Mouse (Mus musculus): ENCODE measurements at regions not wholly inside any gene's neighbourhood (a gene's known extent, or its start where the extent isn't known, plus 50 kb on each side); places are given as distances from the start of the nearest gene placed in this dataset.

DNA sequence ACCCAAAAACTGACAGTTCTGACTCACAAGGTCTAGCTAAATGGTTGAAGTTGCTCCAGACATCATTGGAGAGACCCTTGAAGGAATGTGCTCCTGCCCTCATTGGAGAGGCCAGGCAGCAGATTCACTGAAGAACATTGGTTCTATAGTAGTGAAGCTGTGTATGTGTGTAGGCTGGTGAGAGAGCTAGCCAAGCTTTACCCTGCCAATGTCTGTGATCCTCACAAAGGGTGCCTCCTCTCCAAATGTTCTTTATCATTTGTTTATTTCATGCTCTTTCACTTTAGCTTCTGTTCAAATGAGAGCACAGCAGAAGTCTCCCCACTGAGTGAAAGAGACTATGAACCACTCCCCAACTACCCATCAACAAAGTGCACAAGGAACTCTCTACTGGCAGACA is 195.6 kb upstream of the Ctso start:
- TF ChIP-seq CTCF (IDR thresholded peaks at IDR 0.05; ENCODE audit: low read depth) (no peak), EP300 (optimal IDR thresholded peaks at IDR 0.05) (no peak)
